Mouse (Mus musculus) embryonic fibroblast, embryonic 13.5 days (primary cell): Measurements from ENCODE around the gene Fbxo48.

ENCODE experiments used
- CTCF ChIP-seq: IDR thresholded peaks from 2 replicates; pipeline ENCODE4 v1.5.1; 2011; ENCODE audit warnings: mild to moderate bottlenecking, control low read depth, low read length, moderate library complexity, borderline replicate concordance; ENCODE audit not compliant: insufficient read depth
- POLR2A ChIP-seq: IDR thresholded peaks from 2 replicates; pipeline ENCODE4 v1.6.1; 2011; ENCODE audit warnings: low read depth, mild to moderate bottlenecking, control low read depth, low read length, moderate library complexity

DNA sequence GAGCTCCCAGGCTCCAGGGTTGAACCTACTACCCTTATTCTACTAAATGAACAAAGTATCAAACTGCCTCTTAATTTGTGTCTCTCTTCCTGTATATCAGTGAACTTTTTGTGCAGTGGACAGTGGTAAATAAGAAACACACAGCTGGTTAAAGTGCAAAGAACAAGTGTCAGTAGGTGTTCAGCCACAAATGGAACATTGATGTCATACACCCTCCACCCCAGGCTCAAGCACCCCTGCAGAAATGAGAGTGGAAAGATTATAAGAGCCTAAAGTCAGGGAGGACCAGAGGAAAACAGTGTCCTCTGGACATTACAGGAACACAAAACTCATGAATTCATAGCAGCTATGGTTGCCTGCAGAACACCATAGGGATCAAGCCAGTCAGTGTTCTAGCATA is 45.6 kb downstream of the Fbxo48 start:
- TF ChIP-seq CTCF (no peak), POLR2A (no peak)
